Mouse (Mus musculus) spleen, adult 18-20 months (tissue): ENCODE measurements around the gene Jsrp1.

Experiments used
- DNase-seq, 2 experiments: peaks; one replicate each; pipeline ENCODE4 v3.0.0; 2022; ENCODE audit warnings: mixed read lengths in 2 of 2

Jsrp1 gene

GRCm38 (mm10) chr10:80792175-80793032 lies 20.9 kb downstream of the Jsrp1 start:
- no peak for DNase-seq

- DNase-seq = no peak
These were observed 21.7 kb downstream of the Jsrp1 start for GRCm38 (mm10) chr10:80791476-80792174.

GRCm38 (mm10) chr10:80790761-80791404 lies 22.4 kb downstream of the Jsrp1 start:
- DNase-seq = no peak

GRCm38 (mm10) chr10:80787517-80787916 lies 25.8 kb downstream of the Jsrp1 start:
- no peak for DNase-seq

- no peak for DNase-seq
These were observed 27.3 kb downstream of the Jsrp1 start for GRCm38 (mm10) chr10:80785963-80786362.

GRCm38 (mm10) chr10:80784871-80785270 lies 28.4 kb downstream of the Jsrp1 start:
- no peak for DNase-seq

- DNase-seq = no peak
These were observed 29.0 kb downstream of the Jsrp1 start for GRCm38 (mm10) chr10:80784302-80784701.

- DNase-seq = no peak
These were observed 33.7 kb downstream of the Jsrp1 start for GRCm38 (mm10) chr10:80779565-80779964.

GRCm38 (mm10) chr10:80777123-80777522 lies 36.2 kb downstream of the Jsrp1 start:
- DNase-seq = no peak

GRCm38 (mm10) chr10:80776358-80776869 lies 36.9 kb downstream of the Jsrp1 start:
- DNase-seq = no peak

GRCm38 (mm10) chr10:80775731-80776130 lies 37.6 kb downstream of the Jsrp1 start:
- no peak for DNase-seq

- no peak for DNase-seq
These were observed 38.3 kb downstream of the Jsrp1 start for GRCm38 (mm10) chr10:80774981-80775380.

- DNase-seq = peak in 1 of 2 experiments; percentile 63
These were observed 38.7 kb downstream of the Jsrp1 start for GRCm38 (mm10) chr10:80774549-80774948.

GRCm38 (mm10) chr10:80773816-80774215 lies 39.5 kb downstream of the Jsrp1 start:
- DNase-seq = no peak

- no peak for DNase-seq
These were observed 44.9 kb downstream of the Jsrp1 start for GRCm38 (mm10) chr10:80768365-80768764.

GRCm38 (mm10) chr10:80766161-80766815 lies 47.0 kb downstream of the Jsrp1 start:
- DNase-seq = no peak

GRCm38 (mm10) chr10:80765746-80766145 lies 47.6 kb downstream of the Jsrp1 start:
- DNase-seq = no peak

- no peak for DNase-seq
These were observed 49.8 kb downstream of the Jsrp1 start for GRCm38 (mm10) chr10:80763502-80763901.

- DNase-seq = no peak
These were observed 51.5 kb downstream of the Jsrp1 start for GRCm38 (mm10) chr10:80761821-80762220.

GRCm38 (mm10) chr10:80760596-80761524 lies 52.4 kb downstream of the Jsrp1 start:
- no peak for DNase-seq

- DNase-seq = no peak
These were observed 54.6 kb downstream of the Jsrp1 start for GRCm38 (mm10) chr10:80758651-80759050.
